ENCODE assay signal across 30 mouse cellular contexts in the genomic region with DNA sequence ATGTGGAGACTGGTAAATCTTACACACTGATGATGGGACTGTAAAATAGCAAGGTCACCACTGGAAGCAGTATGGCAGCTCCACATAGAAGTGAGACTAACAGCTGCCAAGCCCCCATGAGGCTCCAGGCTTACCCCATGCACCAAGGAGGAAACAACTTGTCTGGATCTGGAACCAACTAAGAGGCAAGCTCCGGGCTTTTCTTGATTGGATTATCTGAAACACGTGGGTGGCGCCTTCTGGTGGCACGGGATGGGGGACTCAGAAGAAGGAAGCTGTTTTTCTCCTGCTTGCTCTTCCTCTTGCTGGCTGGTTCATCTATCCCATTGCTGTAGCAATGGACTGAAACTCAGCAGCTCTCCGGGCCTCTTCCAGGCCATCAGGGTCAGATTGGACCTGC.
DNase-seq lines count a peak whose midpoint lies in the region; ATAC-seq and TF ChIP-seq lines count a peak whose summit lies in the region.
"Had no signal": no experiment of that assay in that cellular context is flagged by ENCODE, and none has a peak within 500 bp of the region (broad histone marks: within the 10 kb centered on the region; RNA-seq: fewer than 3 reads in every experiment).

No protein-coding gene starts in this region.

- no peaks in the 10 kb centered on the region for H3K36me3 ChIP-seq in lung, embryonic 14.5 days (ENCODE audit: insufficient read depth)
- no peaks in the 10 kb centered on the region for H3K36me3 ChIP-seq in thymus, adult 2 months (ENCODE audit: control insufficient read depth, insufficient read depth, low read length)
- H3K36me3 ChIP-seq: heart, embryonic 13.5 days; kidney, embryonic 15.5 days; limb, embryonic 13.5 days; liver, embryonic 12.5 days; stomach, embryonic 15.5 days had no signal

- 81% methylated on average over 5 of the region's 5 CpGs for WGBS in lung, embryonic 14.5 days
- 76% methylated on average over 5 of the region's 5 CpGs for WGBS in thymus, adult 2 months

- H3K4me3 ChIP-seq in lung, embryonic 14.5 days (ENCODE audit: low read depth, low read length) = no peak overlapping the region
- no peak overlapping the region for H3K4me3 ChIP-seq in thymus, adult 2 months (ENCODE audit: control insufficient read depth, insufficient read depth, low read length)
- H3K4me3 ChIP-seq in layer of hippocampus, adult 2 months = no peak overlapping the region
- H3K4me3 ChIP-seq: forebrain, embryonic 13.5 days; heart, embryonic 13.5 days; kidney, embryonic 15.5 days; left cerebral cortex, adult 2 months; limb, embryonic 13.5 days; liver, embryonic 12.5 days; stomach, embryonic 15.5 days had no signal

- H3K9ac ChIP-seq in lung, embryonic 14.5 days = no peak overlapping the region
- H3K9ac ChIP-seq: forebrain, embryonic 13.5 days; heart, embryonic 13.5 days; hindbrain, embryonic 14.5 days; kidney, embryonic 15.5 days; limb, embryonic 13.5 days; liver, embryonic 12.5 days; stomach, embryonic 15.5 days had no signal

- H3K27me3 ChIP-seq in lung, embryonic 14.5 days (ENCODE audit: insufficient read depth, low read length) = no peaks in the 10 kb centered on the region
- H3K27me3 ChIP-seq in thymus, adult 2 months (ENCODE audit: control insufficient read depth, insufficient read depth, low read length) = no peaks in the 10 kb centered on the region
- H3K27me3 ChIP-seq: heart, embryonic 13.5 days; kidney, embryonic 15.5 days; limb, embryonic 13.5 days; liver, embryonic 12.5 days; stomach, embryonic 15.5 days had no signal

- 0 out of 2 replicates have a peak, but pooled peaks have one; percentile 1 for TF ChIP-seq CTCF in lung, embryonic 14.5 days (IDR thresholded peaks at IDR 0.05; ENCODE audit: low read depth)
- no peak for TF ChIP-seq CTCF in thymus, adult 2 months (IDR thresholded peaks at IDR 0.05; ENCODE audit: borderline replicate concordance, control insufficient read depth, extremely low read depth, insufficient read depth, low read length, poor library complexity)
- TF ChIP-seq CTCF in layer of hippocampus, adult 2 months (conservative IDR thresholded peaks at IDR 0.05) = no peak

- no peaks in the 10 kb centered on the region for H3K9me3 ChIP-seq in lung, embryonic 14.5 days (ENCODE audit: low read depth, low read length)
- H3K9me3 ChIP-seq: forebrain, embryonic 13.5 days; heart, embryonic 13.5 days; kidney, embryonic 15.5 days; limb, embryonic 13.5 days; liver, embryonic 12.5 days; stomach, embryonic 15.5 days had no signal

- ATAC-seq in lung, embryonic 14.5 days (ENCODE audit: insufficient read depth) = no peak
- ATAC-seq in granulocyte monocyte progenitor cell, adult 5-6 weeks (replicated peaks; ENCODE audit: poor library complexity, severe bottlenecking) = peak; percentile 61
- ATAC-seq: forebrain, embryonic 13.5 days; liver, embryonic 12.5 days; midbrain, embryonic 16.5 days had no signal

- H3K4me1 ChIP-seq in lung, embryonic 14.5 days (ENCODE audit: insufficient read depth) = peaks cover 32% of the 10 kb centered on the region
- H3K4me1 ChIP-seq in thymus, adult 2 months (replicated peaks; ENCODE audit: control insufficient read depth, insufficient read depth, low read length) = no peaks in the 10 kb centered on the region
- H3K4me1 ChIP-seq: liver, embryonic 12.5 days had no signal

- no peak overlapping the region for H3K4me2 ChIP-seq in lung, embryonic 14.5 days
- H3K4me2 ChIP-seq: forebrain, embryonic 13.5 days; heart, embryonic 13.5 days; hindbrain, embryonic 14.5 days; kidney, embryonic 15.5 days; limb, embryonic 13.5 days; liver, embryonic 12.5 days; midbrain, embryonic 11.5 days; stomach, embryonic 15.5 days had no signal

- no peak for DNase-seq in lung, embryonic 14.5 days
- DNase-seq in lung, postnatal 10 days = no peak
- DNase-seq in thymus, adult 2 months = peak; percentile 3
- DNase-seq in thymus, postnatal 4 days = no peak
- DNase-seq in layer of hippocampus, adult 2 months (ENCODE audit: low spot score in 2 of 2) = no peak
- no peak for DNase-seq in heart, adult 9 months (ENCODE audit: low spot score in 2 of 2)
- DNase-seq: adrenal gland, postnatal 25 days; cerebellum, adult 2 months; cerebellum, postnatal 14 days; gastrocnemius, postnatal 14 days; heart, adult 18-20 months; heart, postnatal 10 days; kidney, adult 18-20 months; kidney, postnatal 25 days; lung, adult 18-20 months; retina, postnatal 1 day; right cerebral cortex, postnatal 25 days; thymus, postnatal 25 days had no signal

- H3K27ac ChIP-seq in lung, embryonic 14.5 days (ENCODE audit: low read depth) = no peak overlapping the region
- no peak overlapping the region for H3K27ac ChIP-seq in thymus, adult 2 months (ENCODE audit: control insufficient read depth, insufficient read depth, low read length)
- no peak overlapping the region for H3K27ac ChIP-seq in layer of hippocampus, adult 2 months
- H3K27ac ChIP-seq: forebrain, embryonic 13.5 days; heart, embryonic 13.5 days; hindbrain, embryonic 14.5 days; kidney, embryonic 15.5 days; left cerebral cortex, adult 2 months; limb, embryonic 13.5 days; liver, embryonic 12.5 days; macrophage; stomach, embryonic 15.5 days had no signal

- no peak for TF ChIP-seq POLR2A in thymus, adult 2 months (IDR thresholded peaks at IDR 0.05; ENCODE audit: control insufficient read depth, extremely low read depth, insufficient read depth, low read length, poor library complexity)
